Mouse (Mus musculus): ENCODE measurements around the gene Col6a1.

DNA sequence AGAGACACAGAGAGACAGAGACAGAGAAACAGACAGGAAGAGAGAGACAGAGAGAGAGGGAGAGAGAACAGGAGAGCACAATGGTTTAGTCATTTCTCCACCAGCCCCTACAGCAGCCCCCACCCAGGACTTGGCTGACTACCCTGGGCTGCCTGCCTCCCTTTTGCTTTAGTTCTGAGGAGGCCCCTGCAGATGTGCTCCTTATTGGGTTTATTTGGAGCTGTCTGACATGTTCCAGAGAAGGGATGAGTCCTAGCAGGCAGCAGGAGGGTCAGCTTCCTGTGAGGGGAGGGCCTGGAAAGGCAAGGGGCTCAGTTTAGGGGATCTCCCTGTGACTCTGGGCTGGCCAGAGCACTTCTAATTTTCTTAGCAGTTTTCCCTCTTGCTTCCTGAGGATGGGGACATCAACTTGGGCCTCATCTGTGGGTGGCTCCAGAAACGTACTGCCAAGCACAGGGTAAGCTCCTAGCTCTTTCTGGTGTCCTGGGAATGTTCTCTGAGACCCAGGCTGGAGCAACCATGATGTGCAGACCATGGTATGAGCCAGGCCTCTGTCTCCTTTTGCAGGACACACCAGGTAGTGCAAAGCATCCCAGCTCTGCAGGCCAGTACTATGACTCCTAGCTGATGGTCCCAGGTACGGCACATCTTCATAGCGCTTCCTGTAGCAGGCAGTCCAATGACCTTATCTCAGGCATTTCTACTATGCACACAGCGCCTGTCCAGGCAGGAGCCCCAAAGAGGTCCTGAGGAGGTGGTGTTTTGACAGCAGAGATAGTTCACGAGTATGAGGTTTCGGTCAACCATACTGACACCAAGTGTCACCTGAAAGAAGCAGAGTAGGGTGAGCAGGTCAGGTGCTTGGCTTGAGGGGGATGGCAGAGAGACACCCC lies 45.0 kb downstream of the Col6a1 start:
- TF ChIP-seq CTCF (IDR thresholded peaks at IDR 0.05; ENCODE audit: insufficient read depth, low read depth, low read length) (no peak), POLR2A (IDR thresholded peaks at IDR 0.05; ENCODE audit: insufficient read depth, low read depth, low read length) (no peak)
